Mouse (Mus musculus) layer of hippocampus, adult 2 months (tissue): ENCODE data around the gene Fbxo11. TPM values are rescaled to one million over a fixed set of nuclear protein-coding genes. Genes with fewer than 3 reads are reported as not detected.
"Not testable (repeated sequence)": the region's sequence is repeated elsewhere in the genome, so short reads cannot be mapped to it uniquely, and the experiment has no call there.

Experiments
- DNase-seq, 2 experiments: peaks; one replicate each; pipeline ENCODE4 v3.0.0; 2022; ENCODE audit warnings: low spot score in 2 of 2
- H3K27ac ChIP-seq: fragments of 200-600 bp; 2 replicates; pipeline ENCODE4 v1.8.1; 2022
- H3K4me3 ChIP-seq: fragments of 200-600 bp; 2 replicates; pipeline ENCODE4 v1.8.1; 2022; ENCODE audit warnings: mild to moderate bottlenecking
- CTCF ChIP-seq: fragments of 200-600 bp; conservative IDR thresholded peaks from 2 replicates; pipeline ENCODE4 v1.8.1; 2022; ENCODE audit warnings: antibody characterized with exemption, mild to moderate bottlenecking, moderate library complexity
- total RNA-seq, 2 experiments: library from RNA; stranded (reverse); gene quantifications; 2 replicates each; pipeline ENCODE4 v1.2.3; 2021

The Fbxo11 gene
- total RNA-seq, 2 experiments from 2014 or later = 119 to 121 TPM

DNA sequence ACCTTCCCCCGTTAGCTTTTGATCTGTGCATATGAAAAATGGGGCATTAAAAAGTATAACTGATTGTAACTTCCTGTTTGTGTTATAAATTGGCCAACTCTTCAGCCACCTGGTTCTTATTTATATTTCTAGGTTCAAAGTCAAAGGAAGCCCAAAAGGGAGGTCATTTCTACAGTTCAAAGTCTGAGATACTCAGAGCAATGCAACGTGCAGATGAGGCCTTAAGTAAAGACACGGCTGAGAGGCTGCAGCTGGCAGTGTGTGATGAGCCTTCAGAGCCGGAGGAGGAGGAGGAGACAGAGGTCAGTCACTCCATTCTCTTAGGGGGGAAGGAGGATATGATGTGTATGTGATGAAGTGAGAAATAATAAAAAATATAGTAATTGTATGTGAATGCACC, 81.8 kb downstream of the Fbxo11 start:
- no peak overlapping the region for H3K4me3 ChIP-seq
- H3K27ac ChIP-seq = no peak overlapping the region
- no peak for TF ChIP-seq CTCF
- DNase-seq = no peak

DNA sequence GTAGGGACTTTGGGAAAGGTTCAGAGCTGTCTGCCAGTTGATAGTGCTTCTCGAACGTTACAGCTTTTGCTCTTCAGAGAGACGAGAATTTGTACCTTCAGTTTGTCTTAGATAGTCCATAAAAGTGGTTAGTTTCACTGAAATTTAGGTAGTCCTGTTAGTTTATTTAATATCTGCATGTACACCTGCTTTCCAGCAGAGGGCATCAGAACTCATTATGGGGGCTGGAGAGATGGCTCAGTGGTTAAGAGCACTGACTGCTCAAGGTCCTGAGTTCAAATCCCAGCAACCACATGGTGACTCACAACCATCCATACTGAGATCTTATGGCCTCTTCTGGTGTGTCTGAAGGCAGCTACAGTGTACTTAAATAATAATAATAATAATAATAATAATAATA, 83.0 kb downstream of the Fbxo11 start:
- DNase-seq = no peak
- Histone ChIP-seq H3K4me3 (no peak overlapping the region), H3K27ac (no peak overlapping the region)
- peak; percentile 69 for TF ChIP-seq CTCF

GRCm38 (mm10) chr17:87979696-87980095, 85.4 kb downstream of the Fbxo11 start:
- H3K27ac ChIP-seq, H3K4me3 ChIP-seq, DNase-seq: not testable (repeated sequence)

GRCm38 (mm10) chr17:87976927-87977326, 88.2 kb downstream of the Fbxo11 start:
- not testable (repeated sequence) for H3K4me3 ChIP-seq, DNase-seq, H3K27ac ChIP-seq

GRCm38 (mm10) chr17:87976154-87976806, 88.8 kb downstream of the Fbxo11 start:
- Histone ChIP-seq H3K27ac (no peak overlapping the region), H3K4me3 (peak overlapping the region; percentile 98)
- DNase-seq = no peak
- TF ChIP-seq CTCF = no peak

DNA sequence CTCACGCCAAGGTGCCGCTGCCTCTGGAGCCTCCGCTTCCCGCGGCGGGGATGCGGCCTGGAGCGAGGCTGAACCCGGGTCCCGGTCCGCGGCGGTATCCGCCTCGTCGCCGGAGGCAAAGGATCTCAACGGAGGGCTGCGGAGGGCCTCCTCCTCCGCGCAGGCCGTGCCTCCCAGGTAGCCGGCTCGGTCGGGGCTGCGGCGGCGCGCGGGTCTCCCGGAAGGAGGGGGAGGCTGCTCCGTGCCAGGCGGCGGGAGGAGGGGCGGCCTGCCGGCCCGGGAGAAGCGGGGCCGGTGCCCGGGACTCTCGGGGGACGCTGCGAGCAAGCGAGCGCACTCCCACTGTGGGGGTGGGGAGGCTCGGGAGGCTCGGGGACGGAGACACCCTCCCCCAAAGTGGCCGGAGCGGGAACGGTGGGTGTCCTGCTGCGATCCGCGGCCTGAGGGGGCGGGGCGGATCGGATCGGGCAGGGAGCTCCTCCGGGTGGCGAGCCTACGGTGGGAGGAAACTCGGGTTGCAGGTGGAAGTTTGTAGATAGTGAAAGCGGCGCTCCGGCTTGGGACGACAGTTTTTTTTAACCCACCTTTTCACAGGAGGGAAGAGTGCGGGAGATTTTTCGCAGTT, 89.8 kb downstream of the Fbxo11 start:
- DNase-seq = peak; percentile 29 to 43
- Histone ChIP-seq H3K27ac (peak overlapping the region; percentile 85), H3K4me3 (peak overlapping the region; percentile 98)
- no peak for TF ChIP-seq CTCF

- no peak for TF ChIP-seq CTCF
- Histone ChIP-seq H3K27ac (peak within 1 kb of the TSS; percentile 85), H3K4me3 (peak within 1 kb of the TSS; percentile 98)
- DNase-seq = peak; percentile 79 to 82
Measured at GRCm38 (mm10) chr17:87974629-87975228, 90.4 kb downstream of the Fbxo11 start, which contains the start of gene Msh6. Msh6 (plus strand) TSS chr17:87975062.

DNA sequence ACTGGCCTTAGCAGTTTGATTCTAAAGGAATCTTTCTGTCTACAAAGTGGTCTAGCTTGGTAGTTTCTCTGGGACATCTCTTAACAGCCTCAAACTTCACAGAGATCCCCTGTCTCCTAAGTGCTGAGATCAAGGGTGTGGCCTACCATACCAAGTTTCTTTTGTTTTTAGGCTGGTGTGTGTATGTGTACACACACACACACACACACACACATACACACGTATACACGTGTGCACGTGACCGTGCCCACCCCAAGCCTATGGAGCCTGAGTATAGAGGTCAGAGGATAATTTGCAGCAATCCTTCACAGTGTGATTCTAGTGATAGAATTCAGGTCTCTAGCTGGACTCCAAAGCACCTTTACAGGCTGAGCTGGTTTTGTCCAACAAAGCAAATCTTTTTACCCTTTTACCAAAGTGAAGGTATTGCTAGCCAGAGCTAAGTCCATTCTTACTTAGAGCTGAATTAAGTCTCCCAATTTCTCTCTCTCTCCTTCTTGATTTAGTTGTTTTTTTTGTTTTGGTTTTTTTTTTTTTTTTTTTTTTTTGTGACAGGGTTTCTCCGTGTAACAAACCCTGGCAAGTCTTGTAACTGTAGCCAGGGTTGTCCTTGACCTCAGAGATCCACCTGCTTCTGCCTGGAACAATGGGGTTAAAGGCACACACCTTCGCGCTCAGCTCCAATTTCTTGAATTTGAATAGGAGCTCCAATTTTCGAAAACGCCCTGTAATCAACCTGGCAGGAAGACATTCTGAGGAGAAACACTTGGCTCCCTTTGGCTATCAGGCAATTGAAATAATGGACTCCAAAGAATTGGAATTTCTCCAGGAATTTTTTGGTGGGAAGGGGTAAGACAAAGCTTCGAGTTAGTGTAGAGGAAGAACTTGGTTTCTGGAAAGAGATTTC, 91.6 kb downstream of the Fbxo11 start:
- no peak overlapping the region for H3K27ac ChIP-seq
- no peak overlapping the region for H3K4me3 ChIP-seq
- no peak for DNase-seq
- TF ChIP-seq CTCF = no peak

GRCm38 (mm10) chr17:87972856-87973255, 92.2 kb downstream of the Fbxo11 start:
- no peak overlapping the region for H3K27ac ChIP-seq
- TF ChIP-seq CTCF = no peak

DNA sequence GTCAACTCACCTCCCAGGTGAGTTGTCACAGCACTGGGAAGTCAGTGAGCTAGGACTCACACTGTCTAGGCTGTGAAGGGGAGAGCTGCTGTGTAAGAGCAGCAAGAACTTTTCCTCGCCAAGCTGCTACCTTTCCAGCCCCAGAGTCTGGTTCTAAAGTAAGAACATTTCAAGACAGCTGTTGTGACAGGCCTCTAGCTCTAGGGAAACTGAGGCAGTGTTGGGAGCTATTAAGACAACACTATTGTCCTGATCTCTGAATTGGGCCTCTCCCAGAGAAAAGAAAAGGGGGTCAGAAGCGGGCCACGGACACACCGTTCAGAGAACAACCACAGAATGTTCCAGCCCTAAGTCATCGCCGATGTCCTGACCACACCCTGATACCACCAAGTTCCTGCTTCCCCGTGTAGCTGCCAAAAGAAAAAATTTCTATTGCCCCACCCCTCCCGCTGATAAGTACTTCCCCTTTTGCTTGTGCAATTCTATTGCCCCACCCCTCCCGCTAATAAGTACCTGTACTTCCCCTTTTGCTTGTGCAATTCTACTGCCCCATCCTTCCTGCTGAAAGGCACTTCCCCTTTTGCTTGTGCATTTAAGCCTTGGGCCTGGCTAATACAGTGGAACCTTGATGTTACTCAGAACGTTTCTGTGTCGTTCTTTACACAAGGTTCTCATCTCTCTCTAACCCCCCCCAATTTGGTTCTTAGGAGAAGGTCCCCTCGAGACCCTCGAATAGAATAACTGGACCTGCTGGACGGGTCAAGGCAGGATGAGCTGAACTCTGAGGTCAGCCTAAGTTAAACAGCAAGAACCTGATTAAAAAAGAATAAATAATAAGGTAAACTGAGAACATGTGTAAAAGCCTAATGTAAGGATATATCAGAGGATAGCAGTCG, 93.1 kb downstream of the Fbxo11 start:
- H3K27ac ChIP-seq, DNase-seq, H3K4me3 ChIP-seq: not testable (repeated sequence)

More at GRCm38 (mm10) chr17:87972856-87973255, 92.2 kb downstream of the Fbxo11 start:
- H3K4me3 ChIP-seq = no peak overlapping the region
- no peak for DNase-seq

- not testable (repeated sequence) for H3K27ac ChIP-seq, H3K4me3 ChIP-seq, DNase-seq
- TF ChIP-seq CTCF = peak; percentile 65
Measured at GRCm38 (mm10) chr17:87968483-87968926, 96.6 kb downstream of the Fbxo11 start.
